Mouse (Mus musculus): Measurements from ENCODE around the gene Zbtb16. TPM values are rescaled to one million over a fixed set of nuclear protein-coding genes. Genes with fewer than 3 reads are reported as not detected.

Zbtb16 gene
- polyA plus RNA-seq, 1 experiment, result 22.4 TPM

- no peak for DNase-seq (ENCODE audit: low read depth)
These were observed 231.0 kb downstream of the Zbtb16 start, which contains the start of gene Nnmt for GRCm38 (mm10) chr9:48604939-48605598. Gene Nnmt, minus strand, starts transcription at chr9:48605153.

Other genes starting within 250 kb of the Zbtb16 start
- 41.0 and 73.5 TPM in 2 replicates for gene Nnmt, start 231.1 kb downstream of the Zbtb16 start, polyA plus RNA-seq (2012; rRNA removed)
- gene Htr3a, start 74.9 kb upstream of the Zbtb16 start, polyA plus RNA-seq (2012; rRNA removed), result not detected in 2 replicates
- gene Htr3b, start 128.8 kb upstream of the Zbtb16 start, polyA plus RNA-seq (2012; rRNA removed), result not detected in 2 replicates
- gene Usp28, start 149.2 kb upstream of the Zbtb16 start, polyA plus RNA-seq (2012; rRNA removed), result 5.8 and 6.0 TPM in 2 replicates
- gene Zw10, start 219.4 kb upstream of the Zbtb16 start, polyA plus RNA-seq (2012; rRNA removed), result 9.4 and 11.1 TPM in 2 replicates
- gene Tmprss5, start 245.0 kb upstream of the Zbtb16 start, polyA plus RNA-seq (2012; rRNA removed), result 0.63 and 1.0 TPM in 2 replicates